Mouse (Mus musculus) layer of hippocampus, postnatal 10 days (tissue): ENCODE results near the gene Prpf31. TPM values are rescaled to one million over a fixed set of nuclear protein-coding genes. Genes with fewer than 3 reads are reported as not detected.

Experiments used
- DNase-seq, 2 experiments: peaks; one replicate each; pipeline ENCODE4 v3.0.0; 2021; ENCODE audit warnings: low spot score in 2 of 2
- microRNA-seq, 2 experiments: library from miRNA; unstranded; fragments of <30 nt; microRNA quantifications; one replicate each; pipeline ENCODE4 v1.2.0; 2021
- total RNA-seq, 2 experiments: library from RNA; stranded (reverse); gene quantifications; 2 replicates each; pipeline ENCODE4 v1.2.3; 2021

Prpf31 gene
- total RNA-seq, 2 experiments from 2014 or later = 59.7 to 59.9 TPM

- DNase-seq = no peak
These were observed 54.2 kb downstream of the Prpf31 start for GRCm38 (mm10) chr7:3683908-3684550.

- DNase-seq = no peak
These were observed 54.9 kb downstream of the Prpf31 start for GRCm38 (mm10) chr7:3684698-3685097.

- no peak for DNase-seq
These were observed 55.8 kb downstream of the Prpf31 start for GRCm38 (mm10) chr7:3685400-3686187.

GRCm38 (mm10) chr7:3691919-3692318 is 62.1 kb downstream of the Prpf31 start:
- no peak for DNase-seq

Small RNA genes within 50 kb of the gene (microRNA-seq; reads per million reads assigned to microRNA genes)
- 0 reads per million in 2 experiments for gene Gm25100
- gene Mir3572 = 5.6 to 6.1 reads per million in 2 experiments

Other genes starting within 250 kb of the Prpf31 start
- 100 to 1,000 TPM; 294 to 302 TPM for gene Cacng8, start 239.3 kb upstream of the Prpf31 start, total RNA-seq
- gene Cacng6, start 205.8 kb upstream of the Prpf31 start, total RNA-seq = 1 to 10 TPM in 1 of 2 experiments, under 1 TPM in 1; 0.56 to 1.2 TPM
- gene Tarm1, start 127.4 kb upstream of the Prpf31 start, total RNA-seq = not detected
- gene Oscar, start 13.8 kb upstream of the Prpf31 start, total RNA-seq = 1 to 10 TPM in 1 of 2 experiments, under 1 TPM in 1; 0.74 to 1.2 TPM
- 100 to 1,000 TPM; 531 to 596 TPM for gene Ndufa3, start 12.6 kb upstream of the Prpf31 start, total RNA-seq
- 10 to 100 TPM; 34.4 to 42.6 TPM for gene Tfpt, start 56 bp upstream of the Prpf31 start, total RNA-seq
- 10 to 100 TPM; 54.5 to 57.5 TPM for gene Cnot3, start 15.3 kb downstream of the Prpf31 start, total RNA-seq
- 1 to 10 TPM; 6.1 to 7.3 TPM for gene Leng1, start 35.9 kb downstream of the Prpf31 start, total RNA-seq
- gene Tmc4, start 47.6 kb downstream of the Prpf31 start, total RNA-seq = 1 to 10 TPM; 5.0 to 6.0 TPM
- 10 to 100 TPM; 85.9 to 97.3 TPM for gene Tsen34, start 62.9 kb downstream of the Prpf31 start, total RNA-seq
- 100 to 1,000 TPM; 142 to 146 TPM for gene Mboat7, start 63.5 kb downstream of the Prpf31 start, total RNA-seq
- gene Rps9, start 74.0 kb downstream of the Prpf31 start, total RNA-seq = 100 to 1,000 TPM; 554 to 633 TPM
- gene Pirb, start 90.4 kb downstream of the Prpf31 start, total RNA-seq = under 1 TPM in 1 of 2 experiments, not detected in 1; 0.14 TPM
- not detected for gene Gm15448, start 195.7 kb downstream of the Prpf31 start, total RNA-seq
- under 1 TPM in 1 of 2 experiments, not detected in 1; 0.25 TPM for gene Pira2, start 215.1 kb downstream of the Prpf31 start, total RNA-seq